ENCODE assay signal across 9 mouse cellular contexts in the genomic region with DNA sequence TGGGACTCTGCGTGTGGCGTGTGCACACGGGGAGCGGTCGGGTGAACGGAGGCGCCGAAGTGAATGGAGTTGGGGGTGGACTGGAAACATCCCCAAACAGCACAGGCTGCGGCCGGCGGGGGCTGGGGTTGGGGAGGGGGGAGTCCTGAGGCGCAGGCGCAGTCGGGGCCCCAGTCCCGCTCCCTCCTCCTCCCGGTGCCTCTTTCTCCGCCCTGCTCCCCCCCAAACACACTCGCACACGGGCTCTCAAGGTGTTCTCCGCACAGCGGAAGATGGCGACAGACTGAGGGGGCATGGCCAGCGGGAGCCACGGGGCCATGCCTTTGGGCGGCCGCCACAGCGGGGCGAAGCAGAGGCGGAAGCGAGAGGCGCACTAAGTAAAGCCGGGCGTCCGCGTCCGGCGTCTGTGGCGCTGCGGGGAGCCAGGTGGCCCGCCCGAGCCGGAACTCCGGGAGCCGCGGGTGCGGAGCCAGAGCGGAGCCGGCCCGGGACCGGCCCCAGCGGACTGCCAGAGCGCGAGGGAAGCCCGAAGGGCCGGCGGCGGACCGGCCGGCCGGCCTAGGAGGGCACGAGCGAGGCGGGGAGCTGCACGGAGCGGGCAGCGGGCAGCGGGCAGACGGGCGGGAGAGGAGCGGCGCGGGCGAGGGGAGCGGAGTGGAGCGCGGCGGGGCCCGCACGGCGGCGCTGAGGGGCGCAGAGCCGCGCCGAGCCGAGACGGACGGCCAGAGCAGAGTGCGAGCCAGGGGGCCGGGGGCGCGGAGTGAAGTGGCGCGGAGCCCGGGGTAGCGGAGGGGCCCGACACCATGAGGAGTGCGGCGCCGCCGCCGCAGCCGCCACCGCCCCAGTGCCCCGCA. TPM values are rescaled to one million over a fixed set of nuclear protein-coding genes. Genes with fewer than 3 reads are reported as not detected.
DNase-seq lines count a peak whose midpoint lies in the region; ATAC-seq and TF ChIP-seq lines count a peak whose summit lies in the region.
"Had no signal": no experiment of that assay in that cellular context is flagged by ENCODE, and none has a peak within 500 bp of the region (broad histone marks: within the 10 kb centered on the region; RNA-seq: fewer than 3 reads in every experiment).

No protein-coding gene starts in this region.

- no peak for DNase-seq in gastrocnemius, adult 2 months
- no peak for DNase-seq in gastrocnemius, adult 18-20 months (ENCODE audit: low spot score)
- peak; percentile 86 for DNase-seq in brain, embryonic 14.5 days (ENCODE audit: low read depth)
- DNase-seq in forebrain, embryonic 14.5 days (ENCODE audit: low spot score) = peak; percentile 74
- peak; percentile 3 for DNase-seq in liver
- peak; percentile 9 for DNase-seq in retina, adult 2 months (ENCODE audit: low read depth, low spot score)
- DNase-seq in spleen, postnatal 10 days (ENCODE audit: low spot score in 2 of 2) = no peak

- H3K4me2 ChIP-seq in forebrain, embryonic 14.5 days (ENCODE audit: low read length) = peak overlapping the region; percentile 57
- peak overlapping the region; percentile 80 for H3K4me2 ChIP-seq in kidney, embryonic 15.5 days

- no peaks in the 10 kb centered on the region for H3K27me3 ChIP-seq in forebrain, embryonic 14.5 days (replicated peaks; ENCODE audit: control insufficient read depth, insufficient read depth, low read length)
- H3K27me3 ChIP-seq in kidney, embryonic 15.5 days = peaks cover 88% of the 10 kb centered on the region

- no peak overlapping the region for H3K27ac ChIP-seq in gastrocnemius, adult 2 months
- peak overlapping the region; percentile 78 for H3K27ac ChIP-seq in forebrain, embryonic 14.5 days (ENCODE audit: low read depth, low read length)
- no peak overlapping the region for H3K27ac ChIP-seq in kidney, embryonic 15.5 days

- H3K36me3 ChIP-seq in forebrain, embryonic 14.5 days (ENCODE audit: control insufficient read depth, insufficient read depth, low read length) = no peaks in the 10 kb centered on the region
- H3K36me3 ChIP-seq in kidney, embryonic 15.5 days = no peaks in the 10 kb centered on the region

- ATAC-seq in forebrain, embryonic 14.5 days = peak; percentile 81
- ATAC-seq in kidney, embryonic 15.5 days (replicated peaks; ENCODE audit: low FRiP score) = peak; percentile 79

- H3K9me3 ChIP-seq in forebrain, embryonic 14.5 days (replicated peaks; ENCODE audit: control insufficient read depth, low read length) = no peaks in the 10 kb centered on the region
- H3K9me3 ChIP-seq in kidney, embryonic 15.5 days (replicated peaks) = no peaks in the 10 kb centered on the region

- no peak for TF ChIP-seq POLR2A in brain, embryonic 14.5 days (IDR thresholded peaks at IDR 0.05; ENCODE audit: borderline replicate concordance, extremely low read depth, insufficient read depth, insufficient read length, poor library complexity, severe bottlenecking)

- intact Hi-C loops in gastrocnemius, adult 2 months (cut with DNase I) = no loop called here

- WGBS in forebrain, embryonic 14.5 days = 29% methylated on average over 96 of the region's 105 CpGs
- 25% methylated on average over 92 of the region's 105 CpGs for WGBS in kidney, embryonic 15.5 days

- peak overlapping the region; percentile 66 for H3K9ac ChIP-seq in forebrain, embryonic 14.5 days (ENCODE audit: low read length)
- H3K9ac ChIP-seq in kidney, embryonic 15.5 days = no peak overlapping the region

- peak overlapping the region; percentile 68 for H3K4me3 ChIP-seq in gastrocnemius, adult 2 months
- peak overlapping the region; percentile 59 for H3K4me3 ChIP-seq in forebrain, embryonic 14.5 days (ENCODE audit: low read depth, low read length)
- H3K4me3 ChIP-seq in kidney, embryonic 15.5 days (replicated peaks) = peak overlapping the region; percentile 51

- no peak for TF ChIP-seq CTCF in gastrocnemius, adult 2 months (IDR thresholded peaks at IDR 0.05)
- TF ChIP-seq CTCF in brain, embryonic 14.5 days (IDR thresholded peaks at IDR 0.05; ENCODE audit: borderline replicate concordance, extremely low read depth, insufficient read depth, insufficient read length) = no peak

- no peaks in the 10 kb centered on the region for H3K4me1 ChIP-seq in forebrain, embryonic 14.5 days (ENCODE audit: control insufficient read depth, insufficient read depth, low read length)
- peaks cover 12% of the 10 kb centered on the region for H3K4me1 ChIP-seq in kidney, embryonic 15.5 days

RNA-seq across cellular contexts. Expression of a gene that starts 0.7 kb away (rescaled TPM):
- total RNA-seq in gastrocnemius, adult 2 months (2021) = under 1 TPM; 0.13 to 0.17 TPM
- total RNA-seq in gastrocnemius, adult 18-20 months (2021) = under 1 TPM; 0.07 to 0.12 TPM
- polyA plus RNA-seq in brain, embryonic 14.5 days (2012; rRNA removed) = 6.6 and 9.0 TPM in 2 replicates
- 2.0 and 2.3 TPM in 2 replicates for polyA plus RNA-seq in forebrain, embryonic 14.5 days (2014; fragmentation: Nextera tagmentation; extraction: Ambion mirVana)
- 0.04 TPM in 1 of 2 replicates, not detected in the other for polyA plus RNA-seq in kidney, embryonic 15.5 days (2015; fragmentation: Nextera tagmentation; extraction: Ambion mirVana)
- polyA plus RNA-seq: gonadal fat pad, adult 2 months had no signal

Comparison
In these comparisons a context has a peak if more than half of its experiments do, and no peak if none do; other contexts are left out.
1. DNase-seq: peak in brain, embryonic 14.5 days (single experiment), forebrain, embryonic 14.5 days (single experiment), liver (single experiment) and retina, adult 2 months (single experiment); none in gastrocnemius, adult 2 months (single experiment), gastrocnemius, adult 18-20 months (single experiment) and spleen, postnatal 10 days (0 of 2).
2. Peak in every context shown above with its lines, with median percentiles within 50 percentile points of each other: H3K4me3 ChIP-seq.